Mouse (Mus musculus) limb, embryonic 14.5 days (tissue): Measurements from ENCODE around the gene Fam216a. TPM values are rescaled to one million over a fixed set of nuclear protein-coding genes. Genes with fewer than 3 reads are reported as not detected.
A peak's percentile ranks its signal among the peaks of the same experiment; 100 is the strongest.

Experiments used
- ATAC-seq: fragments of 200-750 bp; cut with Nextera tagmentation; 2 replicates; pipeline ENCODE4 v1.8.0; 2017; ENCODE audit warnings: low read depth, moderate number of reproducible peaks, moderate TSS enrichment; ENCODE audit not compliant: low FRiP score
- DNase-seq: peaks from one replicate; pipeline ENCODE4 v3.0.0-alpha.2; 2015; ENCODE audit warnings: low spot score
- H3K27ac ChIP-seq: fragments of 300-500 bp; sonication (generic); replicated peaks from 2 replicates; pipeline ENCODE4 v1.5.1; 2014; ENCODE audit warnings: low read depth, mild to moderate bottlenecking, low read length, moderate library complexity, mixed read lengths
- H3K27me3 ChIP-seq: fragments of 300-500 bp; sonication (generic); 2 replicates; pipeline ENCODE4 v1.6.1; 2014; ENCODE audit warnings: low read length, mixed read lengths; ENCODE audit not compliant: control insufficient read depth, insufficient read depth
- H3K36me3 ChIP-seq: fragments of 300-500 bp; sonication (generic); 2 replicates; pipeline ENCODE4 v1.6.1; 2014; ENCODE audit warnings: mild to moderate bottlenecking, low read length, moderate library complexity, mixed read lengths; ENCODE audit not compliant: control insufficient read depth, insufficient read depth
- H3K4me1 ChIP-seq: fragments of 300-500 bp; sonication (generic); 2 replicates; pipeline ENCODE4 v1.6.1; 2014; ENCODE audit warnings: antibody characterized with exemption, low read length, mixed read lengths; ENCODE audit not compliant: control insufficient read depth, insufficient read depth
- H3K4me2 ChIP-seq: fragments of 300-500 bp; sonication (generic); replicated peaks from 2 replicates; pipeline ENCODE4 v1.6.1; 2014; ENCODE audit warnings: low read depth, mild to moderate bottlenecking, low read length, moderate library complexity; ENCODE audit not compliant: severe bottlenecking
- H3K4me3 ChIP-seq: fragments of 300-500 bp; sonication (generic); replicated peaks from 2 replicates; pipeline ENCODE4 v1.5.1; 2014; ENCODE audit warnings: low read length
- H3K9ac ChIP-seq: fragments of 300-500 bp; sonication (generic); 2 replicates; pipeline ENCODE4 v1.6.1; 2014; ENCODE audit warnings: mild to moderate bottlenecking, low read depth, low read length, moderate library complexity; ENCODE audit not compliant: severe bottlenecking
- H3K9me3 ChIP-seq: fragments of 300-500 bp; sonication (generic); 2 replicates; pipeline ENCODE4 v1.6.1; 2016; ENCODE audit warnings: low read length; ENCODE audit not compliant: control insufficient read depth
- POLR2A ChIP-seq: fragments of 200-500 bp; IDR thresholded peaks from 2 replicates; pipeline ENCODE4 v1.8.0; 2012; ENCODE audit warnings: inconsistent platforms, mild to moderate bottlenecking, moderate library complexity, borderline replicate concordance; ENCODE audit not compliant: insufficient read depth, insufficient read length; ENCODE audit errors: extremely low read depth
- WGBS: fragments of 180-500 bp; shearing (Covaris S2); extraction: QIAGEN DNeasy Blood & Tissue Kit; methylation state at CpG from one replicate; pipeline ENCODE4 v1.1.7; 2014; 5-methylcytosine and 5-hydroxymethylcytosine counted together
- polyA plus RNA-seq, 2 experiments: library from polyadenylated mRNA; depleted of rRNA in 1 of 2; stranded (reverse) in 1 of 2; unstranded in 1 of 2; fragments of >200 nt; fragmentation: Nextera tagmentation in 1 of 2; extraction: Ambion mirVana in 1 of 2; gene quantifications; 2 replicates each; pipeline versions ENCODE4 v1.2.1 to v1.2.3; 2012 to 2014

Gene Fam216a
- polyA plus RNA-seq, 2 experiments, result 78.1 to 79.1 TPM

DNA sequence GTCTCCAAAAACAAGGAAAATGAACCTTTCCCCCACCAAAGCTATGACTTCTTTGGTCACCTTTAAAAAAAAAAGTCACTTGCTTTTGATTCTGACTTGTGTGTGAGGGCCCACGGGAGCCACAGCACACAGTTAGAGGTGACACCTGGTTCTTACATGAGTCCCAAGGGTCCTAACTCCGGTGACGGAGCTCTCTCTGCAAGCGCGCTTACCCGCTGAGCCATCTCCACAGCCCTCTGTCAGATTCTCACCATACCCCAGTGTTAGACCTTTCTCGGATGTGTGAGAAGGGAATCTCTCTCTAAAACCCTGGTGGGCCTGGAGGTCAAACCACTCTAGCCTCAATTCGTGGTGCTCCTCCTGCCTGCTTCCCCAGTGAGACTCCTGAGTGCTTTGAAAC lies 25.3 kb upstream of the Fam216a start:
- H3K9me3 ChIP-seq, result no peaks in the 10 kb centered on the region
- ATAC-seq (no peak), DNase-seq (no peak)
- no peak overlapping the region for H3K4me3 ChIP-seq
- peaks cover 5% of the 10 kb centered on the region; the same call in 1 of the 2 replicates for H3K4me1 ChIP-seq
- H3K27me3 ChIP-seq, result no peaks in the 10 kb centered on the region
- no peak for TF ChIP-seq POLR2A
- no peak overlapping the region for H3K9ac ChIP-seq
- WGBS, result 87% methylated on average over 8 of the region's 8 CpGs
- H3K27ac ChIP-seq, result no peak overlapping the region
- no peak overlapping the region for H3K4me2 ChIP-seq
- peaks cover 55% of the 10 kb centered on the region for H3K36me3 ChIP-seq

DNA sequence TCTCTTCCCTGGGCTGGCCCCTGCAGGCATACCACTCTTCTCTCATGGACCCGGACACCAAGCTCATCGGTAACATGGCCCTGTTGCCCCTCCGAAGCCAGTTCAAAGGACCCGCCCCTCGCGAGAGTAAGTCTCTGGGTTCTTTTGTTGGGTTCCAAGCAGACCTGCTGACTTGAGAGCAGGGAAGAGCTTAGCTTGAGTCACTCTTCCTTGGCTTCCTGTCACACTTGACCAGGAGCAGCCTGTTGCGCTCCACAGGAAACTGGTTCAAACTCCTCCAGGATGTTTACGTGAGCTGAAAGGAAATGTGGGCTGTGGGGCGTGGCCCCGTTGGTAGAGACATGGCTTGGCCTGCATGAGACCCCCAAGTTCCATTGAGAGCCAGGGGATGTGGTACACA lies 24.6 kb upstream of the Fam216a start:
- WGBS, result 87% methylated on average over 10 of the region's 10 CpGs
- Histone ChIP-seq H3K4me1 (peaks cover 7% of the 10 kb centered on the region; the same call in 1 of the 2 replicates), H3K36me3 (peaks cover 48% of the 10 kb centered on the region), H3K4me3 (no peak overlapping the region), H3K4me2 (no peak overlapping the region), H3K9ac (no peak overlapping the region), H3K27me3 (no peaks in the 10 kb centered on the region), H3K27ac (no peak overlapping the region), H3K9me3 (no peaks in the 10 kb centered on the region)
- no peak for DNase-seq
- TF ChIP-seq POLR2A, result no peak
- no peak for ATAC-seq

DNA sequence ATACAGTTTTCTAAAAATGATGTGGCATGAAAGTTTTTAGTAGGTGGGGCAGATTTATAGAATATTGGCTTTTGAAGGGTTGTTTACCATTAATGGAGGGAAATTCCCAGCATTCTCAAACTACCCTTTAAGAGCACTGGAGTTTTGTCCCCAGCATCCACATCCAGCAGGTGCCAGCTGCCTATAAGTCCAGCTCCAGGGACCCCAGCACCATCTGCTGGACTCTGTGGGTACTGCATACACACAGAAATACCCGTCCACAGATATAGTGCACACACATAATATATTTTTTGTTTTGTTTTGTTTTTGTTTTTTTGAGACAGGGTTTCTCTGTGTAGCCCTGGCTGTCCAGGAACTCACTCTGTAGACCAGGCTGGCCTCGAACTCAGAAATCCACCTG lies 21.7 kb upstream of the Fam216a start:
- no peak overlapping the region for H3K4me2 ChIP-seq
- 68% methylated on average over 2 of the region's 2 CpGs for WGBS
- peaks cover 28% of the 10 kb centered on the region for H3K36me3 ChIP-seq
- DNase-seq (peak; percentile 58), ATAC-seq (no peak)
- H3K9me3 ChIP-seq, result no peaks in the 10 kb centered on the region
- H3K27ac ChIP-seq, result no peak overlapping the region
- no peak overlapping the region for H3K9ac ChIP-seq
- no peak for TF ChIP-seq POLR2A
- no peaks in the 10 kb centered on the region for H3K27me3 ChIP-seq
- H3K4me1 ChIP-seq, result peaks cover 7% of the 10 kb centered on the region; the same call in 1 of the 2 replicates
- no peak overlapping the region for H3K4me3 ChIP-seq

DNA sequence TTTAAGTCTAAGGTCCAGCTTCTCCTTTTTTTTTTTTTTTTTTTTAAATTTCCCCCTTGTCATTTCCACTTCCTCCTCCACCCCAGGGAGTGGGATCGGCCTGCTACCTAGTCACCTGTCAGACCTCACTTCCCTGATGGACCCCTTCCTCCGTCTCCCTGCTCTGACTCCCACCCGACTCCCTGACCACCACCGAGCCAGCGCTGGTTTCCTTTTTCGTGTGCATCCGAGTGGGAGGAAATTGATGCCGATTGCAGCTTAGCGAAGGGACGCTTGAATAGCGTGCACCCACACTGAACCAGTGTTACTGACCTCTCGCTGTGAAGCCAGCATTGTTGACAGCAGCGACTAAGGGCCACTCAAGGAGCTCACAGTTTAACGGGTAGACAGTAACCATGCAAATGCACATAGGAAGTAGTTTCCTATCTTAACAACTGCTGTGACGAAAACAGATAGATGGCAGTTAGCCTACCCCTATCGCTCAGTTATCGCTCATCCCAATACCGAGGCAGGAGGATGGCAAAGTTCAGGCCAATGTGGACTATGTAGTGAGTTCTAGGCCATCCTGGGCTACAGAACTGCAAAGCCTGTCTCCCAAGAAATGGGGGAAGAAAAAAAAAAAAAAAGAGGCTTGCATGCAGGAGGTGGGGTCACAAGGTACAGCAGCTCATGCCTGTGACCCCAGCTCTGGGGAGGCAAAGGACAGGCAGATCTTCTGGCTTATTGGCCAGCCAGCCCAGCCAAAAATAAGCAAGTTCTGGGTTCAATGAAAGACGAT lies 20.3 kb upstream of the Fam216a start:
- H3K4me1 ChIP-seq, result peaks cover 7% of the 10 kb centered on the region; the same call in 1 of the 2 replicates
- H3K4me3 ChIP-seq, result peak overlapping the region; percentile 79
- H3K9me3 ChIP-seq, result no peaks in the 10 kb centered on the region
- DNase-seq (no peak), ATAC-seq (no peak)
- 19% methylated on average over 19 of the region's 19 CpGs for WGBS
- TF ChIP-seq POLR2A, result no peak
- peak overlapping the region; percentile 67 for H3K4me2 ChIP-seq
- no peaks in the 10 kb centered on the region for H3K27me3 ChIP-seq
- H3K36me3 ChIP-seq, result peaks cover 15% of the 10 kb centered on the region; the same call in 1 of the 2 replicates
- H3K27ac ChIP-seq, result no peak overlapping the region
- peak overlapping the region; percentile 74 for H3K9ac ChIP-seq

DNA sequence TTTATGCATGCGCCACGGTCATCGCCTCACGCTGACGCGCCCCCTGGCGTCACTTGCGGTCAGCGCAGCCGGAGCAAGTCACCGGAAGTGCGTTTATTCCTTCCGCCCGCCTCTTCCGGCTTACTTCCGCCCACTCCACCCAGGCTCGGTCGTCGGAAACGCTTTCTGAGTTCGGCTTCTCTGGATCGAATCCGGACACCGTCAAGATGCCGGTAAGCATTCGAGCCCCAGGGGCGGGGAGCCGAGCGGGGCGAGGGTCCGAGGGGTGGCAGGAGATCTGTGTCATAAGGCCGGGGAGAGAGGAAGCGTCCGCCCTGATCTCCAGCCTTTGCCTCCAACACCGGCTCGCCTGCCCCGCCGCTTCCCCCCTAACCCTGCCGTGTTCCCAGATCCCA lies 19.6 kb upstream of the Fam216a start, which contains the start of gene Arpc3:
Gene Arpc3, plus strand, starts transcription at position 93 of the 395 bp plus-strand sequence.
- peak within 1 kb of the TSS; percentile 79 for H3K4me3 ChIP-seq
- H3K4me2 ChIP-seq, result peak within 1 kb of the TSS; percentile 67
- H3K9me3 ChIP-seq, result no peaks in the 10 kb centered on the region
- under 1% methylated on average over 38 of the region's 39 CpGs for WGBS
- DNase-seq (peak; percentile 90), ATAC-seq (peak; percentile 95)
- H3K4me1 ChIP-seq, result peaks cover 7% of the 10 kb centered on the region; the same call in 1 of the 2 replicates
- 0 out of 2 replicates have a peak, but pooled peaks have one; percentile 21 for TF ChIP-seq POLR2A
- H3K9ac ChIP-seq, result peak within 1 kb of the TSS; percentile 74
- H3K36me3 ChIP-seq, result peaks cover 8% of the 10 kb centered on the region; the same call in 1 of the 2 replicates
- H3K27me3 ChIP-seq, result no peaks in the 10 kb centered on the region
- peak within 1 kb of the TSS; percentile 50; the same call in 1 of the 2 replicates for H3K27ac ChIP-seq
